Mouse (Mus musculus) embryo, embryonic 10 days (tissue): Measurements from ENCODE around the gene Rbl2.

Experiments
- DNase-seq: peaks from one replicate; pipeline ENCODE4 v3.0.0-alpha.2; 2015; ENCODE audit warnings: low spot score

The Rbl2 gene

DNA sequence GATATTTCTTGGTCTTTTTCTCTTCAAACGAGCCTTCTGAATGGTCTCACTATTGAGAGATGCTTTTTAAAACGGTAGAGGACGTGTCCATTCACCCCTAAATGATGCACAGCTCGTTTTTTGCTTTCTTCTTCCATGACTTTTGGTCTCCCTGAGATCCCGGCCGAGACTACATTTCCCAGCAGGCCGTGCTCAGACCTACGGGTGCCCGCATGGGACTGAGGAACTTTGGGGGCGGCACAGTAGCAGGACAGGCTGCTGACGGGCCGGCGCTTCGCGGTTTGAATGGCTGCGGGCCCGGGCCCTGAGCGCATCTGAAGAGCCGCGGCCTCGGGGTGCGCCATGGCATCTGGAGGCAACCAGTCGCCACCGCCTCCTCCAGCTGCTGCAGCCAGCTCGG lies at the start of gene Rbl2:
TSS of gene Rbl2 (plus strand) at position 224 of the 400 bp plus-strand sequence.
- DNase-seq: peak; percentile 96

DNA sequence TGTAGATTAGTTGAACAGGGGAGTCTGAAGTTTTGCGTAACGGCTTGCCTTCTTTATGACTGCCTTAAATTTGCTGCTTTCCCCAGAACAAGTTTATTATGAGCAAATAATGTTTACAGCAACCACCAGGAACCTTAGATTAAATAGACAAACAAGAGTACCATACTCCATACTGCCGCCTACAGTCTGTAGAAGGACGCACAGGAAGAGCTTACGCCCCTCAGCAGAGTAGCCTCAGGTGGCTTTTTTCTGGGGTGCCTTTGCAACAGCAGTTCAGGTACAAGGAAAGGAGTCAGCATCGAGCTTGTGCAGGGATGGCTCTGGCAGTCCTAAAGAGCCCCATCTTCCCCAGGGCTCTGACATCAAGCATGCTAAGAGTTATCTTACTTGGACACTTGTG lies 35.4 kb upstream of the Rbl2 start:
- no peak for DNase-seq

DNA sequence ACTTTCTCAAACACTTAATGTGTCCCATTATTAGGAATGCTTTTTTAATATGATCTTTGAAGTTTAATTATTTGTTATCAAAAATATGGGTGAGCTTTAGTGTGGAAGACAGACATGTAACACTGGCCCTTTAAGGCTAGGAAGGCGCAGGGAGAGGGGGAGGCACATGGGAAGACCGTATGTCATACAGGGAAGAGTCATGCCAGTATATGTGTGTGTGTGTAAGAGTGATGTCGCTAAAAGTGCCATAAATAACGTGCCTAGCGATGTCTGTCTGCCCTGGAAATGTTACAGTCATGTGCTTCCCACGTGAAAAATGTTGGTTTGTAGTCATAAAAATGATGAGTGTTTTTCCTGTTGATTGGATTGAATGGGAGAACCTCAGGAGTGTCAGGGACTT lies 33.0 kb upstream of the Rbl2 start:
- DNase-seq: no peak

DNA sequence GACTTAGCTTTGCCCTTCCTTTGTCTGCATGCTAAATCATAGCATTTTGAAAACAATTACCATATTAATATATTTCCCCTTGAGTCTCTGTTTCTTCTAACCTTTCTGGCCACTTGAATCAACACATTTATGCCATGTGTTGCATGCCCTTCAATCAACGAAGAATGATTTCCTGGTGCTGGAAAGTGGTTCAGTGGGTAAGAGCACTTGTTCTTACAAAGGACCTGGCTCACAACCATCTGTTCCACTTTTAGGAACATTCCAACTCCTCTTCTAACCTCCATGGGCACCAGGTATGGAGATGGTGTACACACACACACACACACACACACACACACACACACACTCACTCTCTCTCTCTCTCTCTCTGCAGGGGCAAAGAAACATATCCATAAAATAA lies 31.2 kb upstream of the Rbl2 start:
- DNase-seq: no peak

DNA sequence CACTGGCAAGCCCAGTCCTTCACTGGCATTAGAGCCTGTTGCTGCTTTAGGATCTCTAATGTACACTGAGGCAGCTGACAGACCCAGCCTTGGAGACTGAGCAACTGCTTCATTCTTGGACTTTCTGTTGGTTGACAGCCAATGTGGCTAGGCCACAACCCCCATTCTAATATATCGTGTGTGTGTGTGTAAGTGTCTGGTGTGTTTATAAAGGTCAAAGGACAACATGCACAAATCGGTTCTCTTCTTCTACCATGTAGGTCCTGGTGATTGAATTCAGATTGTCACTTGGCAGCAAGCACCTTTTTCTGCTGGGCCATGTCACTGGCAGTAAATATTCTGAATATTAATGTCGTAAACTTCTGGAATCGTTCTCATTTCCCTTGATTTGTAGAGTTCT lies 23.5 kb upstream of the Rbl2 start:
- DNase-seq: no peak

DNA sequence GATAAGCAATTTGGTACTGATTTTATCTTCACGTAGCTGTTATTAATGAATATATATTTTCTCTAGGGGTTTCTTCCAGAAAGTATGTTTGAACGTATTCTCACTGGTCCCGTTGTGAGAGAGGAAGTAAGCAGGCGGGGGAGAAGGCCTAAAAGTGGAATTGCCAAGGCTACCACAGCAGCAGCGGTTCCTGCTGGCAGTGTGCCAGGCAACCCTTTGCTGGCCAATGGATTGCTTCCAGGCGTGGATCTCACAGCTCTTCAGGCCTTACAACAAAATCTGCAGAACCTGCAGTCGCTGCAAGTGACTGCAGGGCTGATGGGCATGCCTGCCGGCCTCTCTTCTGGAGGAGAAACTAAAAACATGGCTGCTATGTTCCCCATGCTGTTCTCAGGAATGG lies 18.8 kb upstream of the Rbl2 start:
- no peak for DNase-seq

DNA sequence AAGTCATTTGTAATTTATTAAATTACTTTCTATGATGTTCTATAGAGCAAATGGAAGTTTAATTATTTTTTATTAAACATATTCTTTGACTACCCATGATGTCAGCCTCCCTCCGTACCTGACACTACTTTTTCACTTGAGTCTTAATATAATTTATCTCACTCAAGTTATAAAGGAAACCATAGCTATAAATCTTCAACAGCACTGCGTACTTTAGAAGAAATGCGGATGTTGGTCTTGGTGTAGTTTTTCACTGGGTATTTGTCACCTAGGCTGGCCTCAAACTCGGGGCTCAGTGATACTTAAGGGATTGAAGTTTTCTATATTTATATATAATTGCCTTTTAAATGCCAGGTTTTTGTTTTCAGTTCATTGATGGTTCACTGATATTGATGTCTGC lies 15.4 kb upstream of the Rbl2 start:
- no peak for DNase-seq

DNA sequence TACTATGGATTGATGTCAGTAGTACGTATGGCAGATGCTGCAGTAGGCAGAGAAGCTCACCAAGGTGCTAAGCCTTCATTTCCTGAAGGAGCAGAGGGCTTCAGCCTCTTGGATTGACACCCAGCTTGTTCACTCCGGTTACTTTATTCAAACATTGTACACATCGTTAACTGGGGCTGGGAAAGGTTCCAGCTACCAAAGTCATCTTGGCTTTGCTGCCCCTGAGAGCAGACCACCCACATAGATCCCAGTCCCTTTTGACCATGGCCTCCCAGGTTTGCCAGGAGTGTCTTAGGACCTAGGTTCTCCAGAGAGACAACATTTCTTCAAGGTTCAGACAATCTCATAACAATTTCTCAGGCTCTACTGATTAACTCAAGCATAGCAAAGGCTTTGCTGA lies 13.0 kb upstream of the Rbl2 start:
- DNase-seq: no peak

DNA sequence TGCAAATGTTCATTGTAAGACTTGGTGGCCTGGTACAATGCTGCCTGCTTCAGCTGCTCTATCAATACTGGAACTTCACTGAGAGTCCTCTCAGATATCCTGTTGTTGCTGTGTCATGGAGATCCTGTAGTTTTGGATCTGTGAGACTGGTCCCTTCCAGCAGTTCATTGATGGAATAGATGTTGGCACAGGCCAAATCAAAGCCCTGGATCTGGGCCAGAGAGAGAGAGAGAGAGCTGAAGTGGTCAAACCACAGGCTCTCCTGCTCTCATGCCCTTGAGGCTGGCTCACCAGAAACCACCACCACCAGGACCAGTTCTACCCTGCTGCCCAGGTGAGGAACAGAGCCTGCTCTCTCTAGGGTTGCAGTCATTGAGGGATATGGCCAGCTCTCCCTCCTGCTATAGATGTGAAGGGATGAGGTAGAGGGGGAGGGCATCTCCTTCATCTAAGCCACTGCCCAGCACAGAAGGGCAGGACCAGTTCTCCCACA lies 10.7 kb upstream of the Rbl2 start:
- DNase-seq: no peak

DNA sequence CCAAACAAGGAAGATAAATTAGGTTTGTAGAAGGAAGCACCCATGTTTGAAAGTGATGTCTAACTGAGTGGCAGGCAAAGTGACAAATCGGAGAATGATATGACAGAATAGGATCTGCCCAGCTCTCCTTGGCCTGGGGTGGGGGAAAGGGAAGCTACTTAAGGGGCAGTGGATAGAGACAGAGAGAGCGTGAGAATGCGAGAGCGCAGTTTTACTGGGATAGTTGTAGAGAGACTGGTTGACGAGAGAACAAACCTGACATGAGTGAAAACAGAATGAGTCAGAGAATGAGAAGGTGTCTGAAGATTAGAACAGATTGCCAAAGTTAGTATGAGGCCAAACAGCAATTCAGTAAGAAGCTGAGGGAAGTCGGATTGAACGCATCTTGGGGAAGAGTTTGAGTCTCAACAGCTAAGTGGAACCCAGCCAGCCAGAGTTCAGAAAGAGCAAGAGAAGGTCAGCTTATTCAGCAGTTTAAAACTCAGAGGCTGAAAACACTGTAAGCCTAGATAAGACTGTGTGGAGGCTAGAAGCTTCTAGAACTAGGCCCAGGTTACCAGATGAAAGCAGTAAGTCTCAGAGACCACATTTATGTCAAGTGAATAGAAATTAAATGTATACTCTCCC lies 9.9 kb upstream of the Rbl2 start:
- DNase-seq: no peak

DNA sequence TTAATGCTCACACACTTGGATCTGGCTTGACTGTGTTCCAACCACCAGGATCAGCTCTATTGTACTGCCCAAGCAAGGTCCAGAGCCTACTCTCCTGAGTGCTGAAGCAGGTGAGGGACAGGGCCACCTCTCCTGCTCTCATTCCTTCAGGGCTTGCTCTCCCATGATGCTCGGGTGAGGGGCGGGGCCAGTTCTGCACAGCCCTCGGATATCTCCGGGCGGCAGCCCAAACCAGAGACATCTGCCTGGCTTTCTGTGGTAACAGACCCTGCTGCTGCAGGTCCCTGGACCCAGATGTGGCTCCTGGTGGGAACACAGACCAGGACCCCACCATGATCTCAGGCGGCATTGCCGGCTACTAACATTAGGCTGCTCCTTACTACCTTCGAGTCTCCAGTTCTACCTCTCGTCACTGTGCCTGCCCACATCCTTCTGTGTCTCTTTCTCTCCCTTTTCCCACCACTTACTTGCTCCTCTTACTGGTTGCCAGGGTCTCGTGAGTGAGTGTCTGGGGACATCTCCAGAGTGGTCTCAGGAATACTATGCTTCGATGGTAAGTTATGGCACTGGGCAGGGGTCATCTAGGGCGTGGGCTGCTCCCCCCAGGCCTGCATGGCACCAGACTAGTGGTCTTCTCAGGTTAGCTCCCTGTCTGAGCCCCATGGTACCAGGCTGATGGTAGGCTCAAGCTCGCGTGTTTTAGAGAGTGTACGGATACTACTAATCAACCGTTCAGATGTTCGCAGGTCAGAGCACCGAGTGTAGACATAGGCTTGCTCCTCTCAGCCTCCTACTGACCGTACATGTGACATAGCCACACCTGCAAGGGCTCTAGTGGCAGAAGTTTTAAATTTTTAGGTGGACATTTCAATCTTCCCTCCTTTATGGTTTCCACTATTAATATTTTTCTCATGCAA lies 9.0 kb upstream of the Rbl2 start:
- no peak for DNase-seq

DNA sequence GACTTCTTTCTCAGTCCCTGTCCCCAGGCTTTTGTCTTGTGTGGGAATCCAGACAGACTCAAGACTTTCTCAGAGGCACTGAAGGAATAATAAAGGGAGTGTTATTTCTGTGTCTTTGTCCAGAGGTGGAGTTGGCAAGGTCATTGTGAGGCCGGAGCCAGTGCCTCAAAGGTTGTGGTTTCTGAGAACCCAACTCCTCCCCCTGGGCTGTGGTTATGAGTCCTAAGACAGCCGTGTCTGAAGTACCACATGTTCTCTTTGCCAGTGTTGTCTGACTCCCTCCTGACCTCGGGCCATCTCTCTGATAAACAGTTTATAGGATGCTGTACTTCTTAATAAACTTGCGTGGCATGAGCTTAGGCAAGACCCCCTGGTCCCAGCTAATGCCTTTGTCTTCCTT lies 4.7 kb upstream of the Rbl2 start:
- DNase-seq: no peak

DNA sequence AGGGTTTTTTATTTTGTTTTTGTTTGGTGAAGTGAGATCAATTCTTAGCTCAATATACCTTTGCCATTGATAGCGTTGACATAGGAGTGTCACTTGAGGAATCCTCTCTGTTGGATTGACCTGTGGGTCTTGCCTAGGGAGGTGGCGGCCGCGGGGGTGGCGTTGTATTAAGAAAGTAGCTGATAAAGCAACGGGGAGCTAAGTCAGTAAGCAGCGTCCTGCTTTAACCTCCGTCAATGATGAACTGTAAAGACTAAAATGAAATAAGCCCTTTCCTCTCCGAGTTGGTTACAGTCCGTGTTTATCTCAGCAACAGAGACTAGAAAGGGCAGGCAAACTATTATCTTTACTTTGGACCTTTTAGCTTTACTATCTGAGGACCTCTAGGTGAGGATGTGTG lies 450 bp upstream of the Rbl2 start:
- no peak for DNase-seq

DNA sequence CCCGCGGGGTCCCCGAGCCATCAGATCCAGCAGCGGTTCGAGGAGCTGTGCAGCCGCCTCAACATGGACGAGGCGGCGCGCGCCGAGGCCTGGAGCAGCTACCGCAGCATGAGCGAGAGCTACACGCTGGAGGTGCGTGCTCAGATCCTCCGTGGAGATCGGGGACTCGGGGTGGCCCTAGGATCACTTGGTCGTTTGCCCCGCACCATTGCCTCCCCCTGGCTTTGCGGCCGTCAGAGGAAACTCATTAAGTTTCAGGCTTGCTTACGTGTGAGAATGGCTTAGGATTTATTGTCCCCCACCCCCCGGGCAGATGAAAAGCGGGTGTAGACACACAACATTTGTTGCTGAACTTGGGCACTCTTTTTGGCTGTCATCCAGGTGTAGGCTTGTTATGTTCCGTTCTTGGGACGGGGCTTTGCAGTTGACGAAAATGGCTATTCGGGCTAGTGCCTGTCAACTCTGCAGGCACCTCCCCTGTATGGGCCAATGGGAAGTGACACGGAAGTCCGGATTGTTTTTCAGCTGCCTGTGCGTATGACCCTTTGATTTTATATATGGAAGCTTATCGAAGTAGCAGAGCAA lies 510 bp downstream of the Rbl2 start:
- DNase-seq: peak; percentile 83

DNA sequence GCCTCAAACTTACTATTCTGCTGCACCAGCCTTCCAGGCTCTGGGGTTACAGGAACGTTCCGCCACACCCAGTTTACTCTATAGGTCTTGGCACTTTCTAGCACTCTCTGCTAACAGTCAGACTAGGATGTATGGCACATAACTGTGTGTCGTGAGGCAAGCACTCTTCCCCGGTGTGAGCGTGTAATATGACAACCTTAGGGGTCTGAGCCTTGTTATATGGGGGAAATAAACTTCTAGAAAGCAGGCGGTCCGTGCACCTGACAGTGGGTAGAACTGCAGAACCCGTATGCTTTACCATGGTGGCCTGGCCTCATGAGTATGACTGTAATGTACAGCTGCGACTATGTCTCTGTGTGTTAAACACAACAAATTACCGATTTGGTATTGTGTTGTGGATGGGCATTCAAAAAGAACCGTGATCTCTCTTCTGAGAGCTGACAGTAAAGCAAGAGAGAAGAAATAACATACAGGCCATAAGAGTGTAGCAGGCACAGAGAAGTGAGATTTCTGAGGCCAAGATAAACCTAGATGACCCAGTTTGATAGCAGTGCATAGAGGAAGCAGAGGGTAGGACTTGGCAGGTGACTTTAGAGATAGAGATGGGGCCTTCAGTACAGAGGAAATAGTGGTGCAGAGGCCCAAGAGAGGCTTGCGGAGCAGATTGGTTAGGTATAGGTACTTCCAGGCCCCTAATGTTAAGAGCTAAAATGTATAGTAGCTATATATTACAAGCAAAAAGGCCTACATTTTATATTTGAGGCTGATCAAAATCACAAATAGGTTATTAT lies 7.4 kb downstream of the Rbl2 start:
- no peak for DNase-seq

DNA sequence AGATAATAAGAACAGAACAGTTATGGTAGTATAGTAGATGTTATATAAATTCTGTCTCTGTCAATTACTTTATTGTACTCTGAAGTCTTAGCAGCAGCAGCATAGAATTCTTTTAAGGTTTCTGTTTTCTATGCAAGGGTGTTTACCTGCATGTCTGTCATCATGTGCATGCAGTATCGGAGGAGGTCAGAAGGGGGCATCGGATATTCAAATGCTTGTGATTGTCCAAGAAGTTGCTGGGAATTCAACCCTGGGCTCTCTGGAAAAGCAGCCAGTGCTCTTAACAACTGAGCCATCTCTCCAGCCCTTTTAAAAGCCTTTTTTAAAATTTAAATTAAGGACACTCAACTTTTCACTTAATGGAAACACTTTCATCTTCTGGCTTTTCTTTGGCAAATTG lies 9.8 kb downstream of the Rbl2 start:
- no peak for DNase-seq

DNA sequence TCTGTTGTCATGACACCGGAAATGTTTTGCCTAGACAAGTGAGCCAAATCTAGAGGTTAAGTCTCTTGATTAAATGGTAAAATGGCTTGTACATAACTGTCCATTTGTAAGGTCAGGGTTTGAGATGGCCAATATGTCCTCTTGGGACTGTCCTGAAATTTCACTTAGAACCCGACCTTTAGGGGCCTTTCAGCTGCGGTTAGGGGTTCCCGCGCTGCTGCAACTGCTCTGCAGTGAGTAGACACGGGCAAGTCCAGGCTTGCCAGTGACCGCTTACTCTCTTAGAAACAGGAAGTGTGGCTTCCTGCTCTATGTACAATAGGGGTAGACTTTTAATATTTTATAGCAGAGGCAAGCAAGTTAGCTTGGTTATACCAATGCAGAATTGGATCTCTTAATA lies 12.1 kb downstream of the Rbl2 start:
- DNase-seq: no peak

DNA sequence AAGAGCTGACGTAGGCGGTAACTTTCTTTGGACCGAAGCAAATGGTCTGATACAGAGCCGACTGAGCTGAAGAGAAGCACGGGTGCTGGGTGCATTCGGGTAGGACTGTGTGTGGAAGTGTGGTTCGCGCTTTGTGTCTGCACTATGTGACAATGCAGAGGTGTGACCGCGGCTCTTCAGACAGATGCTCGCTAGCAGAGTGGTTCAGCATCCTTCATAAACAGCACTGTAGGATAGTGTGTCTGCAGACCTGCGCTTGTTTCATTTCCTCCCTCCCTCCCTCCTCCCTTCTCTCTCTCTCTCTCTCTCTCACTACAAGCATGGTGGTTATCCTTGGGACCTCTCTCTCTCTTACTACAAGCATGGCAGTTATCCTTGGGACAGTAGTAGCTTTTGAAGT lies 12.6 kb downstream of the Rbl2 start:
- no peak for DNase-seq

DNA sequence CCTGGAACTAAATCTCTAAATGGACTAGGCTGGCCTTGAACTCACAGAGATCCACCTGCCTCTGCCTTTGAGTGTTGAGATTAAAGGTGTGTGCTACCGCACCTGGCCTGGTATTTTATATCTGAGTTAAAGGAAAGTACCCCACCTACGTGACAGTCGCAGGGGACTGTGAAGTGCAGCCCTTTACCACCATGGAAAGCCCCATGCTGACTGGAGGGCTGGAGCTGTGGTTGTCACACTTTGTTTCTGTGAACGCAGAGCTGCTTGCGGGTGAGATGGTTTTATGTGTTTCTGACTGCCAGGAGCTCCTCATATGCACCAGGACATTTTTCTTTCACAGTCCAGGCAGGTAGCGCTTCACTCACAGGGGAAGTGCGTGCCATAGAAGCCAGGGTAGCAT lies 18.6 kb downstream of the Rbl2 start:
- DNase-seq: no peak

DNA sequence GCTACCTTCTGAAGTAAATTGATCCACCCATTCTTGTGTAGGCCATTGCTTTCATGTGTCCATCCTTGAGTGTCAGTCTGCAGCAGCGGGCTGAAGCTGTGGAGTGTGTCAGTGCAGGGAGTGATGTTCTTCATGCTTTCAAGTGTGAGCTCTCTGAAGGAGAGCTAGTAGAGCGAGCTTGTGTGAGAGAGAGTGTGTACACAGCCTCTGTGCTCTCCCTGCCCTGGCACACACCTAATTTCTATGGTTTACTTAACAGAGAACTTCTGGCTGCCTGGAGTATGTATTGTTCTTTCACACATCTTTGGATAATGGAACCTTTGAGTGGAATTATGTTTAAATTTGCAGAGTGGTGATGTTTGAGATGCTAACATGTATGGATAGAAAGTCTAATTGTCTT lies 19.7 kb downstream of the Rbl2 start:
- DNase-seq: no peak

DNA sequence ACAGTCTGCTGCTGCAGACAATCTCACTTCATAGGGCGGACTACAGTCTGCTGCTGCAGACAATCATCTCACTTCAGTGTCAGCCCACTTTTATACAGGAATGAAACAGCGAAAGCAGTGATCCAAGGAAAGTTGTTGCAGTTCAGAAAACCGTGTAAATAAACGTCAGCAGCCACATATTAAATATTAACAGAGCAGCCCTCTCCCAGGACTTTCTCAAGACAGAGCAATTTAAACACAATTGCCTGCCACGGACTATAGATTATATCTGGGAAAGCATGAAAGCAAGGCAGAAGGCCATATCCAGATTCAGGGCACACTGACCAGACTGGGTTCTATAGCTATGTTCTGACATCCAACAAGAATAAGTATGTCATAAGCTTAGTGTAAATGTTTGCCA lies 24.3 kb downstream of the Rbl2 start:
- DNase-seq: no peak

DNA sequence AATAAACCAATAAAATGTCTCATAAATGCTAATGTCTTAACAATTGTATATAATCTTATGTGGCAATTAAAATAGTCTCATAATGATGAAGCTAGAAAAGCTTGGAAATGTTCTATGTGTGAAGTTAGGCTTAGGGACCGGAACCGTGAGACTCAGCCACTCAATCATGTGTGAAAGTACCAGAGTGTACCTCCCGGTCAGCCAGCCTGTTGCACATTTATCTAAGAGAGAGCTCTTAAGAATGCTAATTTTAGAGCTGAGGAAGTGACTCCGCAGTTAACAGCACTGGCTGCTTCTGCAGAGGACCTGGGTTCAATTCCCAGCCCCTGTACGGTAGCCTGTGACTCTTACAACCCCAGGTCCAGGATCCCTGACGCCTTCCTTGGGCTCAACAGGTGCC lies 28.2 kb downstream of the Rbl2 start:
- no peak for DNase-seq
